Mouse (Mus musculus): ENCODE measurements around the gene Ddit4. TPM values are rescaled to one million over a fixed set of nuclear protein-coding genes. Genes with fewer than 3 reads are reported as not detected.
A peak's percentile ranks its signal among the peaks of the same experiment; 100 is the strongest.

Ddit4 gene
- polyA plus RNA-seq, 1 experiment from 2014 or later, result 1.9 TPM

GRCm38 (mm10) chr10:59977141-59977540 is 25.5 kb upstream of the Ddit4 start:
- no peak for ATAC-seq (replicated peaks; ENCODE audit: insufficient number of reproducible peaks, low FRiP score, low TSS enrichment)
- H3K4me1 ChIP-seq (ENCODE audit: control insufficient read depth, insufficient read depth, low read length), result peaks cover 38% of the 10 kb centered on the region
- 60% methylated on average over 2 of the region's 4 CpGs for WGBS (ENCODE audit: insufficient replicate concordance)

GRCm38 (mm10) chr10:59974786-59975185 is 23.2 kb upstream of the Ddit4 start:
- no peaks in the 10 kb centered on the region for H3K36me3 ChIP-seq (ENCODE audit: control insufficient read depth, insufficient read depth, low read length)
- H3K27me3 ChIP-seq (ENCODE audit: control insufficient read depth, insufficient read depth, low read length), result 0 out of 2 replicates have a peak, but pooled peaks cover 2% of the 10 kb centered on the region
- H3K27ac ChIP-seq (ENCODE audit: low read depth, low read length), result peak overlapping the region; percentile 71
- no peak overlapping the region; the same call in 1 of the 2 replicates for H3K4me2 ChIP-seq
- no peak overlapping the region for H3K4me3 ChIP-seq (ENCODE audit: low read depth, low read length)
- peaks cover 35% of the 10 kb centered on the region for H3K4me1 ChIP-seq (ENCODE audit: control insufficient read depth, insufficient read depth, low read length)
- ATAC-seq (replicated peaks; ENCODE audit: insufficient number of reproducible peaks, low FRiP score, low TSS enrichment), result peak; percentile 15; the same call in 1 of the 2 replicates
- H3K9me3 ChIP-seq (replicated peaks; ENCODE audit: control insufficient read depth, low read length), result no peaks in the 10 kb centered on the region
- WGBS (ENCODE audit: insufficient replicate concordance), result 31% methylated on average over 3 of the region's 3 CpGs
- H3K9ac ChIP-seq (ENCODE audit: low read depth, low read length), result no peak overlapping the region; the same call in 1 of the 2 replicates

More at GRCm38 (mm10) chr10:59977141-59977540, 25.5 kb upstream of the Ddit4 start:
- Histone ChIP-seq H3K9ac (ENCODE audit: low read depth, low read length) (no peak overlapping the region), H3K4me2 (no peak overlapping the region), H3K27me3 (ENCODE audit: control insufficient read depth, insufficient read depth, low read length) (no peaks in the 10 kb centered on the region), H3K27ac (ENCODE audit: low read depth, low read length) (no peak overlapping the region), H3K4me3 (ENCODE audit: low read depth, low read length) (no peak overlapping the region), H3K9me3 (replicated peaks; ENCODE audit: control insufficient read depth, low read length) (no peaks in the 10 kb centered on the region), H3K36me3 (ENCODE audit: control insufficient read depth, insufficient read depth, low read length) (no peaks in the 10 kb centered on the region)

- Histone ChIP-seq H3K9me3 (replicated peaks; ENCODE audit: control insufficient read depth, low read length) (no peaks in the 10 kb centered on the region), H3K36me3 (ENCODE audit: control insufficient read depth, insufficient read depth, low read length) (no peaks in the 10 kb centered on the region), H3K4me3 (ENCODE audit: low read depth, low read length) (no peak overlapping the region), H3K27ac (ENCODE audit: low read depth, low read length) (peak overlapping the region; percentile 71), H3K4me2 (peak overlapping the region; percentile 27), H3K9ac (ENCODE audit: low read depth, low read length) (peak overlapping the region; percentile 43; the same call in 1 of the 2 replicates), H3K27me3 (ENCODE audit: control insufficient read depth, insufficient read depth, low read length) (0 out of 2 replicates have a peak, but pooled peaks cover 2% of the 10 kb centered on the region), H3K4me1 (ENCODE audit: control insufficient read depth, insufficient read depth, low read length) (peaks cover 33% of the 10 kb centered on the region)
- 12% methylated on average over 6 of the region's 6 CpGs for WGBS (ENCODE audit: insufficient replicate concordance)
- peak; percentile 27; the same call in 1 of the 2 replicates for ATAC-seq (replicated peaks; ENCODE audit: insufficient number of reproducible peaks, low FRiP score, low TSS enrichment)
These were observed 22.6 kb upstream of the Ddit4 start for GRCm38 (mm10) chr10:59974191-59974664.

- H3K27ac ChIP-seq (ENCODE audit: low read depth, low read length), result no peak overlapping the region
- no peaks in the 10 kb centered on the region for H3K36me3 ChIP-seq (ENCODE audit: control insufficient read depth, insufficient read depth, low read length)
- ATAC-seq (replicated peaks; ENCODE audit: insufficient number of reproducible peaks, low FRiP score, low TSS enrichment), result no peak
- WGBS (ENCODE audit: insufficient replicate concordance), result 79% methylated on average over 4 of the region's 4 CpGs
- no peak overlapping the region for H3K9ac ChIP-seq (ENCODE audit: low read depth, low read length)
- peaks cover 26% of the 10 kb centered on the region for H3K4me1 ChIP-seq (ENCODE audit: control insufficient read depth, insufficient read depth, low read length)
- H3K9me3 ChIP-seq (replicated peaks; ENCODE audit: control insufficient read depth, low read length), result no peaks in the 10 kb centered on the region
- no peak overlapping the region for H3K4me3 ChIP-seq (ENCODE audit: low read depth, low read length)
- no peak overlapping the region for H3K4me2 ChIP-seq
- H3K27me3 ChIP-seq (ENCODE audit: control insufficient read depth, insufficient read depth, low read length), result 0 out of 2 replicates have a peak, but pooled peaks cover 2% of the 10 kb centered on the region
These were observed 21.8 kb upstream of the Ddit4 start for GRCm38 (mm10) chr10:59973400-59973799.

GRCm38 (mm10) chr10:59972999-59973398 is 21.4 kb upstream of the Ddit4 start:
- Histone ChIP-seq H3K36me3 (ENCODE audit: control insufficient read depth, insufficient read depth, low read length) (no peaks in the 10 kb centered on the region), H3K9ac (ENCODE audit: low read depth, low read length) (no peak overlapping the region), H3K4me3 (ENCODE audit: low read depth, low read length) (no peak overlapping the region), H3K4me1 (ENCODE audit: control insufficient read depth, insufficient read depth, low read length) (peaks cover 22% of the 10 kb centered on the region), H3K27me3 (ENCODE audit: control insufficient read depth, insufficient read depth, low read length) (0 out of 2 replicates have a peak, but pooled peaks cover 2% of the 10 kb centered on the region), H3K9me3 (replicated peaks; ENCODE audit: control insufficient read depth, low read length) (no peaks in the 10 kb centered on the region), H3K27ac (ENCODE audit: low read depth, low read length) (no peak overlapping the region), H3K4me2 (no peak overlapping the region)
- 79% methylated on average over 6 of the region's 6 CpGs for WGBS (ENCODE audit: insufficient replicate concordance)
- no peak for ATAC-seq (replicated peaks; ENCODE audit: insufficient number of reproducible peaks, low FRiP score, low TSS enrichment)

- H3K27me3 ChIP-seq (ENCODE audit: control insufficient read depth, insufficient read depth, low read length), result 0 out of 2 replicates have a peak, but pooled peaks cover 2% of the 10 kb centered on the region
- H3K9ac ChIP-seq (ENCODE audit: low read depth, low read length), result no peak overlapping the region
- H3K27ac ChIP-seq (ENCODE audit: low read depth, low read length), result no peak overlapping the region
- H3K4me1 ChIP-seq (ENCODE audit: control insufficient read depth, insufficient read depth, low read length), result peaks cover 19% of the 10 kb centered on the region
- H3K36me3 ChIP-seq (ENCODE audit: control insufficient read depth, insufficient read depth, low read length), result no peaks in the 10 kb centered on the region
- H3K4me2 ChIP-seq, result no peak overlapping the region
- no peaks in the 10 kb centered on the region for H3K9me3 ChIP-seq (replicated peaks; ENCODE audit: control insufficient read depth, low read length)
- H3K4me3 ChIP-seq (ENCODE audit: low read depth, low read length), result no peak overlapping the region
- 78% methylated on average over 2 of the region's 2 CpGs for WGBS (ENCODE audit: insufficient replicate concordance)
- no peak for ATAC-seq (replicated peaks; ENCODE audit: insufficient number of reproducible peaks, low FRiP score, low TSS enrichment)
These were observed 20.9 kb upstream of the Ddit4 start for GRCm38 (mm10) chr10:59972534-59972933.

GRCm38 (mm10) chr10:59971813-59972212 is 20.2 kb upstream of the Ddit4 start:
- 78% methylated on average over 8 of the region's 8 CpGs for WGBS (ENCODE audit: insufficient replicate concordance)
- Histone ChIP-seq H3K4me1 (ENCODE audit: control insufficient read depth, insufficient read depth, low read length) (peaks cover 19% of the 10 kb centered on the region), H3K4me3 (ENCODE audit: low read depth, low read length) (no peak overlapping the region), H3K4me2 (no peak overlapping the region), H3K36me3 (ENCODE audit: control insufficient read depth, insufficient read depth, low read length) (no peaks in the 10 kb centered on the region), H3K9ac (ENCODE audit: low read depth, low read length) (no peak overlapping the region), H3K9me3 (replicated peaks; ENCODE audit: control insufficient read depth, low read length) (no peaks in the 10 kb centered on the region), H3K27me3 (ENCODE audit: control insufficient read depth, insufficient read depth, low read length) (0 out of 2 replicates have a peak, but pooled peaks cover 2% of the 10 kb centered on the region), H3K27ac (ENCODE audit: low read depth, low read length) (no peak overlapping the region)
- ATAC-seq (replicated peaks; ENCODE audit: insufficient number of reproducible peaks, low FRiP score, low TSS enrichment), result no peak

GRCm38 (mm10) chr10:59970450-59971062 is 18.9 kb upstream of the Ddit4 start:
- ATAC-seq (replicated peaks; ENCODE audit: insufficient number of reproducible peaks, low FRiP score, low TSS enrichment), result no peak
- Histone ChIP-seq H3K4me2 (peak overlapping the region; percentile 75), H3K4me3 (ENCODE audit: low read depth, low read length) (peak overlapping the region; percentile 49), H3K27me3 (ENCODE audit: control insufficient read depth, insufficient read depth, low read length) (0 out of 2 replicates have a peak, but pooled peaks cover 2% of the 10 kb centered on the region), H3K9me3 (replicated peaks; ENCODE audit: control insufficient read depth, low read length) (no peaks in the 10 kb centered on the region), H3K4me1 (ENCODE audit: control insufficient read depth, insufficient read depth, low read length) (peaks cover 20% of the 10 kb centered on the region), H3K36me3 (ENCODE audit: control insufficient read depth, insufficient read depth, low read length) (no peaks in the 10 kb centered on the region), H3K27ac (ENCODE audit: low read depth, low read length) (peak overlapping the region; percentile 83), H3K9ac (ENCODE audit: low read depth, low read length) (peak overlapping the region; percentile 76)
- WGBS (ENCODE audit: insufficient replicate concordance), result 15% methylated on average over 6 of the region's 6 CpGs
